Mouse (Mus musculus): ENCODE data around the gene Fahd1. TPM values are rescaled to one million over a fixed set of nuclear protein-coding genes. Genes with fewer than 3 reads are reported as not detected.

Fahd1 gene
- 10 to 100 TPM; 18.5 to 21.1 (median 20.6) TPM for total RNA-seq (2022)

DNA sequence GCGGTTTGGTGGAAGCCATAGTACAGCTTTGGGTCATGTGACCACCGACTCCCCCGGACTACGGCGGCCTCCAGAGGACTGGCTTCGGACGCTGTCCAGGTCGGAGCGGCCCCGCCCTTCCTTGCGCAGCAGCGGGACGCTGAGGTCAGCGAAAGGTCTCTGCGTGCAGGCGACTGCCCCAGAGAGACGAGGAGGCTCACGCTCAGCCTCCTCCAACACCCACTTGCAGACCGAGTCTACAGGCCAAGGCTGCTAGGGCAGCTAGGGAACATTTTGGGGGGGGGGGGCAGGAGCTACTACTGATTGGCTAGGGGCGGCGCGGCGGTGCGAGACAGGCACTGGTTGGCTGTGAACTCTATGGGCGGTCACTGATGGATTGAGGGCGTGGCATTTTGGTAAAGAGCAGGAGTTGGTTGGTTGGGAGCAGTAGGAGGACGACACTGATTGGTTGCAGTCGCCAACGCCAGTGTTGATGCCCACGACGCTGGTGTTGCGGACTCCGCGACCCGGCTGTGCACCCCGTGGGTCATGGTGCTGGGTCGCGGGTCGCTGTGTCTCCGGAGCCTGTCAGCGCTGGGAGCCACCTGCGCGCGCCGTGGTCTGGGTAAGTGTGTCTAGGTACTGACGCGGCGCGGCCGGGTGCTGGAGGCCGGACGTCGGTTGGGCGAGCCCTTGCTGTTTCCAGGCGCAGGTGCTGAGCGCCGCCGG is at the start of gene Fahd1:
Fahd1 (minus strand) TSS at position 300 of the 708 bp plus-strand sequence.
- DNase-seq (ENCODE audit: low spot score in 2 of 2): peak; percentile 95 to 98

DNA sequence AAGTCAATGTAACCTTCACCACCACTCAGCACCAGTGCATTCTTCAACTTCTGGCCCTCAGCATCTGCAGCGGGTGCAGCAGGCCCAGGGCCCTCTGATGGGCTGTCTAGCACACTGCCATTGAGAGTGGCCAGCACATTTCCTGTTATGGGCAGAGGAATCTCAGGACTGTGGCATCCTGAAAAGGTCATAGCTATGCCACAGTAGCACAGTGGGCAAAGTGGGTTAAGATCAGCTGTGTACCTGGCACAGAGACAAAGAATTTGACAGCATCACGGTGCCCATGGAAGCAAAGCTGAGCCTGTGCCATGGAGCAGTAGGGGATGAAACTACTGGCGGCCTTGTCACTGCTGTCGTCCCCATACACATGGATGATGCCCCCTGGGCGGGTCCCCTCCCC is 49.0 kb upstream of the Fahd1 start:
- no peak for DNase-seq (ENCODE audit: low spot score in 2 of 2)

DNA sequence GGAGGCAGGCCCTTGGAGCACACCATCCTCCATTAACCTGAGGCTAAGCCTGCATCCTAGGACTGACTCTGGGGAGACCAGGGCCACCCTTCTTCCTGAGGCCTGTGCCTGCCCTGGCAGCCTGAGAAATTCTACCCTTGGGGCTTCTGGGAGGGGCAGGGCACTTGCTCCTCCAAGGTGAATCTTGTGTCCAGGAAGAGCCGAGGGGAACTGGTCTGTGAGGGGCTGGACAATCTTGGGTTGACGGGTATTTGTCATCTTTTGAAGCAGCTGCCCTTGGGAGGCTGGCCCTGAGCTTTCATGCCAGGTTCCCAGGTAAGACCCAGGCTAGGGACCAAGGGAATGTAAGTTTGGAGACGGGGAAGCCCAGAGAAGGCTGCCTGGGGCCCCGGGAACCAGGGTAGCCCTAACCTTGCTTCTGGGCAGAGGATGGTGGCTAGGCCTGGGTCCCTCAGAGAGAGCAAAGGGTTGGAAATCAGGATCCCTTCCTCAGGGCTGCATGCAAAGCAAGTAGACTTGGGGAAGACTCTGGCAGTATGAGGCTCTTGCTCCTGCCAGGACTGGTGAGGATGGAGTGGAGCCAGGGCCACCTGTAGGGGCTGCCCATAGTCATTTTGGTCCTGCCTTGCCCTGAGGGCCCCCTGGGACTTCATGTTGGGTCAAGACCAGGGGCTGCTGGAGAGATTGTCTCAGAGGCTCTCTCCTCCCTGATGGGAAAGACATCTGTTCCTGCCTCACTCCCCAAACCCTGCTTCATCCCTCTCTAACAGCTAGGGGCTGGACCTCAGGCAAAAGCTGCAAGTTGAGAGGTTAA is 48.1 kb upstream of the Fahd1 start:
- DNase-seq (ENCODE audit: low spot score in 2 of 2): no peak

DNA sequence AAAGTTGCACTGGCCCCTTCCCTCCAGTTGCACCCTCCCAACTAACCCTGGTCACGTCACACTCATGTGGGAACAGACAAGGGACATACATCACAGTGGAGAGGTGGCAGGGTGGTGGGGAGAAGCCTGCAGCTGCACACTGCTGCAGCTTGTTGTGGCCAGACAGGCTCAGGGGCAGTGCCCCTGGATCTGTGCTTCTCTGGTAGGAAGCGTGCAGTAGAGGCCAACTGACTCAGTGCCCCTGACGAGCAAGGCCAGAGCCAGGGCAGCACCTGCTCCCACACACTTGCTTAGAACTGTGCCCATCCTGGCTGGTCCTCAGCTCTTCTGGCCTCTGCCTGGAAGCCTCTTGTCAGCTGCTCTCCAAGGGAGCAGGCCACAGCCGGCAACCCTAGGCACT is 47.4 kb upstream of the Fahd1 start:
- DNase-seq (ENCODE audit: low spot score in 2 of 2): no peak

DNA sequence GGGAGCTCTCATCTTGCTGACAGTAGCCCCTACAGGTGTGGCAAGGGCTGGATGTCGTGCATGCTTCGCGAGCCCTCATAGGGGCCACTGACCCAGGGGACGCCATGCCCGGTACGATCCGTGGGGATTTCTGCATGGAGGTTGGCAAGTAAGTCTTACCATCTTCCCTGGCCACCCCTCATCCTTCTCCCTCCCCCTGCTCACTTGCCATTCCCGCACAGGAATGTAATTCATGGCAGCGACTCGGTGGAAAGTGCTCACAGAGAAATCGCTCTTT is 46.8 kb upstream of the Fahd1 start:
- no peak for DNase-seq (ENCODE audit: low spot score in 2 of 2)

DNA sequence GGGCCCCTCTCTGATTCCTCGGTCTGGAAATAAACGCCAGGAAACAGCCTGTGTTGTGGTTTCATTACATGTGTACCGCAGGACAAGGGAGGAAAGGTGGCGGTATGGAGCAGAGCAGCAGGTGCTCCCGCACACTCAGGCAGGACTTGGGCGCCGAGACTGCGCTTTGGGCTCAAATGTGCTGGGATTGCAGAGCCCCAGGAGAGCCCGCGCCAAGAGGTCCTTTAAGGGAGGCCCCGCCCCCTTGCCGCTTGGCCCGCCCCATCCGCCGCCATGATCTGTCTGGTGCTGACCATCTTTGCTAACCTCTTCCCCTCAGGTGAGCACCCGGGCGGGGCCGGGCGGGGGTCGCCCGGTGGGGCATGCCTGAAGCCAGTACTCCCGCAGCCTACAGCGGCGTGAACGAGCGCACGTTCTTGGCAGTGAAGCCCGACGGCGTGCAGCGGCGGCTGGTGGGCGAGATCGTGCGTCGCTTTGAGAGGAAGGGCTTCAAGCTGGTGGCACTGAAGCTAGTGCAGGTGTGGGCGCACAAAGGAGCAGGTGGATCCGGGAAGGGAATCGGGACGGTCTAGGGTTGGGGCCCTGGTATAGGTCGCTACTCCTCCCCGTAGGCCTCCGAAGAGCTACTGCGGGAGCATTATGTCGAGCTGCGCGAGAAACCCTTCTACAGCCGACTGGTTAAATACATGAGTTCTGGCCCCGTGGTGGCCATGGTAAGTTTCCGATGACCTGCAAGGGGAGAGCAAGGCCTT is 46.3 kb upstream of the Fahd1 start, which contains the start of gene Nme3:
Nme3 (plus strand) TSS at position 260 of the 752 bp plus-strand sequence.
- DNase-seq (ENCODE audit: low spot score in 2 of 2): peak in 1 of 2 experiments; percentile 67

DNA sequence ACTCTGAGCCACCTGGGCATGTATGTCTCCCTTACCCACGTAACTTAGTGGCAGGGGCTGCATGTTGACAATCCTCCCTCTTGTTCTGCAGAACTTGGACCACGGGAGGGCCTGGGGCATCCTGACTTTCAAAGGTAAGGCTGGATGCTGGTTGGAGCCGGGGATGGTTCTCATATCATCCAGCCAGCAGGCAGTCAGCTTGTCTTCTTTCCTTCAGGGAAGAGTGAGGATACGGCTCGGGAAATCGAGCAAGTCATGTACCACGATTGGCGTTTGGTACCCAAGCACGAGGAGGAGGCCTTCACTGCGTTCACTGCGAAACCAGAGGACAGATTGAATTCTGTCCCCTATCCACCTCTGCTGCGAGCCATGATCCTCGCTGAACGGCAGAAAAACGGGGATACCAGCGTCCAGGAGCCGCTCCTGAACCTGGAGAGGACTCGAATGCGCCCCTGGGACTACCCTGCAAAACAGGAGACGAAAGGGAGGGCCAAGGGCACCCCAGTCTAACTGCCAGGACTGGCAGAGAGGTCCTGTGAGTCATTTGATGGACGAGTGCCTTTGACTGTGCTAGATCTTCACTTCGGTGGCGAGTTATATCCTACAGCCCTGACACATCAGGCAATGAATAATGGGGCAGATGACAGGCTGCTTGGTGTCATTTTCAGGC is 45.5 kb upstream of the Fahd1 start:
- DNase-seq (ENCODE audit: low spot score in 2 of 2): no peak

DNA sequence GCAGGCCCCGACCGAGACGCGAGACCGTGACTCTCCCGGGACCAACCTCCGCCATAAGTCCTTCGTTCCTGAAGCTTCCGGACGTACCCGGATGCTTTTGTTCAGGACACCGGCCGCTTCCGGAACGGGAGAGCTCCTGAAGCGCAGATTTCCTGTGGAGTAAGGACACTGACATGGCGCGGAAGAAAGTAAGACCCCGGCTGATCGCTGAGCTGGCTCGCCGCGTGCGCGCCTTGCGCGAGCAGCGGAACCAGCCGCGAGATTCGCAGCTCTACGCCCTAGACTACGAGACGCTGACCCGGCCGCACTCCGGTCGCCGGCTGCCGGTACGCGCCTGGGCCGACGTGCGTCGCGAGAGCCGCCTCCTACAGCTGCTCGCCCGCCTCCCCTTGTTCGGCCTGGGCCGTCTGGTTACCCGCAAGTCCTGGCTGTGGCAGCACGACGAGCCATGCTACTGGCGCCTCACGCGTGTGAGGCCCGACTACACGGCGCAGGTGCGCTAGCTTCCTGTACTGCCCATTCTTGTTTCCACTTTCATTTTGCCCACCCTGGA is 44.9 kb upstream of the Fahd1 start, which contains the start of the genes Eme2 and Mrps34:
Eme2 (minus strand) TSS at position 93 of the 553 bp plus-strand sequence.
Mrps34 (plus strand) TSS at position 122 of the 553 bp plus-strand sequence.
- DNase-seq (ENCODE audit: low spot score in 2 of 2): peak in 1 of 2 experiments; percentile 78

DNA sequence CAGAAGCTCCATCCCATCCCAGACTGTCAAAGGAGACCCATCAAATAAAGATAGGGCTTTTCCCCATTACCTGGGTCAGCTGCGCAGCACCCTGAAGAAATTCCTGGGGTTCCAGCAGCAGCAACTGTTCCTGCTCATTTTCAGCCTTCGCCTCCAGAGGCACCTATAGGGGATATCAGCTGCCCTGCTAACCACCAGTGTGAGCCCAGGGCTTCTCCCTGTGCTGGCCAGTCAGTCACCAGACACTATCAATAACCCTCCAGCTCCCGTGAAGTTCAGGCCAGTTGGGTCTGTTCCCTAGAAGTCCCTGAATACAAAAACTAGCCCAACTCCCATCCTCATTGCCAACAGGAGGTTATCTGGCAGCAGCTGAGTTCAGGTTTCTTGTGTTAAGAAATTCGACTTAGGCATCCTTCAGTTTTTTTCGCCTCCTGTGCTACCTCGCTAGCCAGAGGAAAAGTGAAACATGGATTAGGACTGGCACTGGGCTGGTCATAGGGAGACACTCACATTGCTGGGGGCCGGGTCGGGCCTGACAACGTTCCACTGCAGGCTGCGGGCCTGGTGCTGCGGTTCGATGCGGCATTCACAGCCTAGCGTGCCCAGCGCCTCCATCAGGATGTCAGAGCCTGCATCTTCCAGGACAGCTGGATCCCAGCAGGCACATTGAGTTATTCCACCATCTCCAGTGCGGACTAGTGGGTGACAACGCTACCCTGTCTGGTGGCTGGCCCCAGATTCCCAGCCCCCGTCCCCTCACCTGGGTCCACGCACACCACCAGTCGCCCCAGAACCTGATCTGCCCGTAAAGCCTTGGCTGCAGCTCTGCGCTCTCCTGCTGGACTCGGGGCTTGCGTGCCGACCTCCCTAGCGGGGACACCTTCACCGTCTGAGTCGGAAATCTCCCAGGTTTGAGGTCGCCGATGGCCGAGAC is 44.2 kb upstream of the Fahd1 start:
- DNase-seq (ENCODE audit: low spot score in 2 of 2): peak in 1 of 2 experiments; percentile 2

DNA sequence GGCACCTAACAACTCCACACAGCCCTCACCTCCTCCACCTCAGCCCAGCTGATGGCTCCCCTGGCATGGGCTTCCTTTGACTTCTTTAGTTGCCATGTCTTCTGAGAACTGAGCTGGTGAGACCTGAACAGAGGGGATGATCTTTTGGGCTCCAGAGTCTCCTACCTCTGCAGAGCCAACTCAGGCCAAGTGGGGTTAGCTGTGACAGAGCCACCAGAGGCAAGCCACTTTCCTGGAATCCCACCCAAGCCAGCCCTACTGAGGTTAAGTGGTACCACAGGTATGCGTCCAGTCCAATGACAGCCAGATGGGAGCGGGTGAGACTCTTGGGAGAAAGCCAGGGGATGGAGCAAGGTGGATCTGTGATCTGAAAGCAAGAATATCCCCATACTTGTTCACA is 43.1 kb upstream of the Fahd1 start:
- DNase-seq (ENCODE audit: low spot score in 2 of 2): no peak

DNA sequence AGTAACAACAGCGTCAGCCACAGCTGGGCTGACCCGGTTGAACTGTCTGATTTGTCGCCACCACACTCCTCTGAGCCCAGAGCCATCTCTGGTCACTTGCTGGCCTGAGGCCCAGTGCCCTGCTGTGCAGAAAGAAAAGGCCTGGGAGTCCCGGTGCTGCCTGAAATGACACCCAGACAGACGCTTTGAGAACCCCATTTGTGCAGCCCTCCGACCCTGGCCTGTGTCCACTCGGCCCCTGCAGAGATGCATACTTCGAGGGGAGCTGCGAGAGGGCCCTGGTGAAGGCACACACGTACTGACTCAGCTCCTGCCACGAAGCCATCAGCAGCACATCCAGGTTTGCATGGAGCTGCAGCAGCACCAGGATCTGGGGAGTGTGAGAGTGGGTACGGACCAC is 42.6 kb upstream of the Fahd1 start:
- DNase-seq (ENCODE audit: low spot score in 2 of 2): no peak

DNA sequence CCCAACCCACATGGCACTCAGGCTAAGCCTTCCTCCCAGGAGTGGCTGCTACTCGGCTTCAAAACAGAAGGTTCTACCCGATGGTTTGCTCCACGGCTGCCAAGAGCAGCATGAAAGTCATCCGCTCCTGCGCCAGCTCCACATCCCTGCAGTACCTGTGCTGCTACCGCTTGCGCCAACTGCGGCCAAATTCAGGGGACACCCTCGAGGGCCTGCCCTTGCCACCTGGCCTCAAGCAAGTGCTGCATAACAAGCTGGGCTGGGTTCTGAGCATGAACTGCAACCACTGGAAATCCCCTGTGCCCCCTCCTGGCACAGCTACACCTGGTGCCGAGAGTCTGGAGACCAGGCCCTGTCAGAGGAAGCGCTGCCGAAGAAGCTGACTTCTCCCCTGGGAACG is 41.2 kb upstream of the Fahd1 start:
- peak in 1 of 2 experiments; percentile 31 for DNase-seq (ENCODE audit: low spot score in 2 of 2)

DNA sequence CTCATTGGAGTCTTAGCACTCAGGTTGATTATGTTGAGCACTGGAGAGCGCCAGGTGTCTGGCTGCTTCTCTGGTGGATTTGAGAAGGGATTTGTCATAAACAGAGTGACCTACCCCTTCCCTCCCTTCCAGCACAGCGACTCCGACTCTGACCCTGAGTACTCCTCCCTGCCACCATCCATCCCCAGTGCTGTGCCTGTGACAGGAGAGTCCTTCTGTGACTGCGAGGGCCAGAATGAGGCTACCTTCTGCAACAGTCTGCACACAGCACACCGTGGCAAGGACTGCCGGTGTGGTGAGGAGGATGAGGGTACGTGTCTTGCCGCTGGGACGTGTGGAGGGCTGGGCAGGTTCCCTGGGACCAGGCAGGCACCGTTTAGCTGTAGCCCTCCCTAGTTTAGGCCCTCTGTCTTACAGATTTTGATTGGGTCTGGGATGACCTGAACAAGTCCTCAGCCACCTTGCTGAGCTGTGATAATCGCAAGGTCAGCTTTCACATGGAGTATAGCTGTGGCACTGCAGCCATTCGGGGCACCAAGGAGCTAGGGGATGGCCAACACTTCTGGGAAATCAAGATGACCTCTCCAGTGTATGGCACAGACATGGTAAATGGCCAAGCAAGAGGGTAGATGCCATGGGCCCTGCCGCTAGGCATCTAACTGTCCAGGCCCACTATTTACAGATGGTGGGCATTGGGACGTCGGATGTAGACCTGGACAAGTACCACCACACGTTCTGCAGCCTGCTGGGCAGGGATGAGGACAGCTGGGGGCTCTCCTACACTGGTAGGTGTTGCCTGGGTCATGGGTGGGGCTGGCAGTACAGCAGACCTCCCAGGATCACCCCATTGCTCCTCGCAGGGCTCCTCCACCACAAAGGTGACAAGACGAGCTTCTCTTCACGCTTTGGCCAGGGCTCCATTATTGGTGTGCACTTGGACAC is 40.3 kb upstream of the Fahd1 start:
- no peak for DNase-seq (ENCODE audit: low spot score in 2 of 2)

DNA sequence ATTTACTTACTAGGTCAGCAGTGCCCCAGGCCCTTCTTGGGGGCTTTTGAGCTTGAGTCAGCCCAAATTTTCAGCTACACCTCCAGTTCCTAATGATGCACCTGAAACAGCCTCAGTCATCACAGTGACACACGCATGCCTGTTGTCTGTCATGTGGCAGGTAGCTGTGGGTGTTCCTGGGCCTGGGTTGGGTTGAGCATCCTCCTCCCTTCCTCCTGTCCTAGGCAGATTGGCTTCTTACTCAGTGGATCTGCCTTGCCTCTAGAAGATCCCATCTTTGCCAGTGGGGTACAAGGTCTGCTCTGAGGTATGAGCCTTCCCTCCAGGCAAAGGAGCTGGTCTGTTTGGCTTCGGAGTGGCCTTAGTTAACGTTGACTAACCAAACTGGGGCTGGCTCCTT is 38.7 kb upstream of the Fahd1 start:
- DNase-seq (ENCODE audit: low spot score in 2 of 2): no peak

DNA sequence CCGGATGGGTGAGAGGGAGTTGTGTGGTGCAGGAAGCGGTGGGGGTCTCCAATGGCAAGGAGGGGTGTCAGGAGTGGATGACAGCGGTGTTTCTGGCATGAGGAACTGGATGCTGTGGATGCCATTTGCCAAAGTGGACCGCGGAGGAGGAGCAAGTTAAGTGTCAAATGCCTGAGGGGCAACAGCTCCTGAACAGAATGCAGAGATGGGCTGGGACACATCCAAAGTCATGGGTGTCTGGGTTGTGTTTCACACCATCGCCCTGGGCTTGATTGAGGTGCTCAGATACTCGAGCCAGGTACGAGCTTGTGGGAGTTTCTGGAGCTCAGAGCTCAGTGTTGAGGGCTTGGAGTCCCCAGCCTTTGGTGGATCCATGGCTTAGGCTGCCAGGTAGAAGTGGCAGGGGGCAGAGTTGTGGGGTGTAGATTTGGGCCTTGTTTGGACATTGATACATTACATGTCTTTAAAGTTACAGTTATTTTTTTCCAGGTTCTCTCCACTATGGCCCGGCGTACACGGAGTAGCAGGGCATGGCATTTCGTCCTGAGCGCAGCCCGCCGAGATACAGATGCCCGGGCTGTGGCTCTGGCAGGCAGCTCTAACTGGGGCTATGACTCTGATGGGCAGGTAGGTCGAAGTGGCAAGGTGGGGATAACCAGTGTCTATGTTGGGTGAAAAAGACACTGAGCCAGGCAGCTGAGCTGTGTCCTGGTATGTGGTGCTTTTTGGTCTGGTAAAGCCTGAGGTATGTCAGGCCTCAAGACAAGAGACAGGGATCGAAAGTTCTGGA is 37.3 kb upstream of the Fahd1 start:
- no peak for DNase-seq (ENCODE audit: low spot score in 2 of 2)

DNA sequence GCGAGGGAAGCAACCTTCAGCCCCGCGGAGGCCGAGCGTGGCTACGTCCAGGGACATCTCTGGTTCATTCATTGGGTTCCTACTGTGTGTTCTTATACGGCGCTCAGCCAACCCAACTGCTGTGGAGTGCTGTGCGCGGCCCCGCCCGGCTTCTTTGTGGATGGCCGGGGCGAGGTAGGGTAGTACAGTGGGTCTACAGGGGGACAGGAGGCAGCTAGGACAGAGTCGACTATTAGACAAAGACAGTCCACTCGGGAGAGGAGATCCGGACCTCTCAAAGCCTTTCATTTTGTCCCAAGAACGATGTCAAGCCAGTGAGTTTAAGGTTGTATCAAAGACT is 36.7 kb upstream of the Fahd1 start:
- DNase-seq (ENCODE audit: low spot score in 2 of 2): no peak

DNA sequence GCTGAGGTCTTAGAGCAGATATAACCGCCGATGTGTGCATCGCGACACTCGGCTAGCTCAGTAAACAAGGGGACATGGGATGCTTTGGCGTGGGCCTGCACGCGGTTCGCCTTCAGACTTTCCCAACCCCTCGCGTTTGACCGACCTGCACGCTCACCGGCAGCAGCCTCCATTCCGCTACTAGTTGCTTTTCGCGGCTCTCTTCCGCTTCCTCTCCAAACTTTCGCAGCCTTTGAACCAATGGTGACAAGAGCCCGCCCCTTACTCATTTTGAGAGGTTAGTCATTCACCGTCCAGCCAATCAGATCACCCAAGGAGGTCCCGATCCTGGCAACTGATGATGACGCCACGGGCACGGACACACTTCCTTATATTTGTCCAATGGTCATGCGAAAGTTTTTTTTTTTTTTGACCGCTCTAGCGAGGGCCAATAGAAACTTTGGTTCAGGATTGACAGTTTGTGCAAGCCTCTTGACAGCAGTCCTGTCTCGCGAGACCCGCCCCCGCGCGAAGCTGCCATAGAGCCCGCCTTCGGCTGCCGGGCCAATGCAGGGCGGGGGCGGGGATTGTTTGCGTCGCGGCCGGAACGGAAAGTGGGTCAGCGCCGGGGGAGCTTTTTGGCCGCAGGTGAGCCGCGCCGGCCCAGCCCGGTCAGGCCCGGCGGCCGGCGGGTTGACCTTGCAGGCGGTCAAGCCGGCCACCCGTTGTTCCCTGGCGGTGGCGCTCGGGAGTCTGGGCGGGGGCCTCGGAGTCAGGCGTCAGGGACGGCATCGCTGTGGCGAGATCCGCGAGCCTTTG is 36.2 kb upstream of the Fahd1 start, which contains the start of the genes Nubp2 and Spsb3:
Nubp2 (minus strand) TSS at position 216 of the 798 bp plus-strand sequence.
Spsb3 (plus strand) TSS at position 510 of the 798 bp plus-strand sequence.
- DNase-seq (ENCODE audit: low spot score in 2 of 2): peak; percentile 99 to 100
